Mouse (Mus musculus) cortical plate, adult 2 months (tissue): Measurements from ENCODE around the gene Cux2.

Experiments used
- CTCF ChIP-seq: fragments of 200-500 bp; IDR thresholded peaks from 2 replicates; pipeline ENCODE4 v1.5.1; 2011; ENCODE audit warnings: mild to moderate bottlenecking, control low read depth, low read length; ENCODE audit not compliant: insufficient read depth; ENCODE audit errors: extremely low read depth
- POLR2A ChIP-seq: fragments of 200-500 bp; IDR thresholded peaks from 2 replicates; pipeline ENCODE4 v1.6.1; 2011; ENCODE audit warnings: mild to moderate bottlenecking, low read length, control low read depth; ENCODE audit not compliant: insufficient read depth; ENCODE audit errors: extremely low read depth

- TF ChIP-seq POLR2A: no peak
- no peak for TF ChIP-seq CTCF
Measured at GRCm38 (mm10) chr5:122060767-122061333, 10.9 kb upstream of the Cux2 start.
